In genomic region chr5:139557079-139557478, GRCm38 (mm10) we compare ENCODE assay signal across 32 mouse cellular contexts. TPM values are rescaled to one million over a fixed set of nuclear protein-coding genes. Genes with fewer than 3 reads are reported as not detected.
DNase-seq lines count a peak whose midpoint lies in the region; ATAC-seq lines count a peak whose summit lies in the region.
"Had no signal": no experiment of that assay in that cellular context is flagged by ENCODE, and none has a peak within 500 bp of the region (broad histone marks: within the 10 kb centered on the region; RNA-seq: fewer than 3 reads in every experiment).

No protein-coding gene starts in this region.

- peaks cover 10% of the 10 kb centered on the region for H3K4me1 ChIP-seq in intestine, embryonic 14.5 days (replicated peaks; ENCODE audit: control insufficient read depth, insufficient read depth, low read length)
- H3K4me1 ChIP-seq in intestine, embryonic 15.5 days (replicated peaks): peaks cover 18% of the 10 kb centered on the region
- peaks cover 23% of the 10 kb centered on the region for H3K4me1 ChIP-seq in midbrain, embryonic 11.5 days (ENCODE audit: control insufficient read depth, insufficient read depth, low read length)
- peaks cover 71% of the 10 kb centered on the region for H3K4me1 ChIP-seq in midbrain, embryonic 13.5 days (replicated peaks)
- H3K4me1 ChIP-seq in embryonic facial prominence, embryonic 13.5 days: peaks cover 12% of the 10 kb centered on the region
- H3K4me1 ChIP-seq in limb, embryonic 11.5 days (ENCODE audit: control insufficient read depth, insufficient read depth, low read length): peaks cover 16% of the 10 kb centered on the region

- no peak overlapping the region for H3K4me3 ChIP-seq in intestine, embryonic 14.5 days (ENCODE audit: low read depth, low read length)
- no peak overlapping the region for H3K4me3 ChIP-seq in intestine, embryonic 15.5 days (replicated peaks)
- H3K4me3 ChIP-seq in midbrain, embryonic 11.5 days (ENCODE audit: low read depth, low read length): no peak overlapping the region
- no peak overlapping the region for H3K4me3 ChIP-seq in midbrain, embryonic 13.5 days (replicated peaks)
- H3K4me3 ChIP-seq in embryonic facial prominence, embryonic 13.5 days: 0 out of 2 replicates have a peak overlapping the region, but pooled peaks have one; percentile 4
- no peak overlapping the region for H3K4me3 ChIP-seq in limb, embryonic 11.5 days (ENCODE audit: low read depth, low read length)
- H3K4me3 ChIP-seq: embryonic facial prominence, embryonic 12.5 days; erythroblast, embryonic 14.5 days; heart, adult 2 months; limb, embryonic 13.5 days; liver, embryonic 12.5 days had no signal

- no peak overlapping the region for H3K9ac ChIP-seq in intestine, embryonic 14.5 days (ENCODE audit: low read length)
- no peak overlapping the region for H3K9ac ChIP-seq in intestine, embryonic 15.5 days
- H3K9ac ChIP-seq in midbrain, embryonic 11.5 days (ENCODE audit: low read length): no peak overlapping the region
- H3K9ac ChIP-seq in midbrain, embryonic 13.5 days (replicated peaks): no peak overlapping the region
- H3K9ac ChIP-seq in embryonic facial prominence, embryonic 13.5 days: no peak overlapping the region
- H3K9ac ChIP-seq in limb, embryonic 11.5 days (ENCODE audit: low read length): no peak overlapping the region
- H3K9ac ChIP-seq: embryonic facial prominence, embryonic 12.5 days; forebrain, embryonic 12.5 days; heart, embryonic 13.5 days; limb, embryonic 13.5 days; liver, embryonic 12.5 days had no signal

- no peak for ATAC-seq in intestine, embryonic 14.5 days (replicated peaks; ENCODE audit: low FRiP score, low TSS enrichment, low read depth)
- no peak for ATAC-seq in intestine, embryonic 15.5 days
- ATAC-seq in midbrain, embryonic 11.5 days (ENCODE audit: low FRiP score): no peak
- no peak for ATAC-seq in midbrain, embryonic 13.5 days
- ATAC-seq in embryonic facial prominence, embryonic 13.5 days (ENCODE audit: insufficient number of reproducible peaks, insufficient read depth, low FRiP score, low TSS enrichment, low read depth): no peak
- no peak for ATAC-seq in limb, embryonic 11.5 days (ENCODE audit: insufficient number of reproducible peaks, low FRiP score, low TSS enrichment, low read depth)
- ATAC-seq: liver, embryonic 12.5 days; Patski had no signal

- peaks cover 98% of the 10 kb centered on the region for H3K27me3 ChIP-seq in intestine, embryonic 14.5 days (replicated peaks; ENCODE audit: control insufficient read depth, insufficient read depth, low read length)
- H3K27me3 ChIP-seq in intestine, embryonic 15.5 days (replicated peaks): peaks cover 88% of the 10 kb centered on the region
- H3K27me3 ChIP-seq in midbrain, embryonic 11.5 days (ENCODE audit: control insufficient read depth, insufficient read depth, low read length): peaks cover 73% of the 10 kb centered on the region
- H3K27me3 ChIP-seq in midbrain, embryonic 13.5 days: peaks cover 89% of the 10 kb centered on the region
- peaks cover 100% of the 10 kb centered on the region for H3K27me3 ChIP-seq in embryonic facial prominence, embryonic 13.5 days
- H3K27me3 ChIP-seq in limb, embryonic 11.5 days (ENCODE audit: control insufficient read depth, insufficient read depth, low read length): peaks cover 93% of the 10 kb centered on the region

- no peaks in the 10 kb centered on the region for H3K36me3 ChIP-seq in intestine, embryonic 14.5 days (ENCODE audit: control insufficient read depth, insufficient read depth, low read length)
- H3K36me3 ChIP-seq in intestine, embryonic 15.5 days: no peaks in the 10 kb centered on the region
- H3K36me3 ChIP-seq in midbrain, embryonic 11.5 days (ENCODE audit: control insufficient read depth, insufficient read depth, low read length): no peaks in the 10 kb centered on the region
- no peaks in the 10 kb centered on the region for H3K36me3 ChIP-seq in midbrain, embryonic 13.5 days
- H3K36me3 ChIP-seq in embryonic facial prominence, embryonic 13.5 days: no peaks in the 10 kb centered on the region
- no peaks in the 10 kb centered on the region for H3K36me3 ChIP-seq in limb, embryonic 11.5 days (ENCODE audit: control insufficient read depth, insufficient read depth, low read length)
- H3K36me3 ChIP-seq: embryonic facial prominence, embryonic 12.5 days; forebrain, embryonic 12.5 days; G1E; heart, embryonic 13.5 days; limb, embryonic 13.5 days; liver, embryonic 12.5 days had no signal

- peak; percentile 60 for DNase-seq in intestine, embryonic 14.5 days (ENCODE audit: low spot score)
- DNase-seq in midbrain, embryonic 11.5 days (ENCODE audit: low spot score, missing footprints): peak; percentile 93
- DNase-seq in limb, embryonic 11.5 days (ENCODE audit: low spot score): peak; percentile 40
- no peak for DNase-seq in gastrocnemius, postnatal 25 days
- DNase-seq: adrenal gland, postnatal 36 days; B cell, adult 2 months; gastrocnemius, postnatal 36 days; heart, adult 2 months; heart, postnatal 14 days; kidney, adult 2 months; lung, adult 18-20 months; lung, postnatal 14 days; right cerebral cortex, adult 18-20 months; right cerebral cortex, postnatal 4 days; thymus, postnatal 14 days had no signal

- H3K9me3 ChIP-seq in intestine, embryonic 14.5 days (ENCODE audit: control insufficient read depth, low read length): no peaks in the 10 kb centered on the region
- no peaks in the 10 kb centered on the region for H3K9me3 ChIP-seq in intestine, embryonic 15.5 days
- no peaks in the 10 kb centered on the region for H3K9me3 ChIP-seq in midbrain, embryonic 11.5 days (ENCODE audit: control insufficient read depth, low read length)
- no peaks in the 10 kb centered on the region for H3K9me3 ChIP-seq in midbrain, embryonic 13.5 days
- H3K9me3 ChIP-seq in embryonic facial prominence, embryonic 13.5 days: no peaks in the 10 kb centered on the region
- H3K9me3 ChIP-seq in limb, embryonic 11.5 days (ENCODE audit: control insufficient read depth, low read length): no peaks in the 10 kb centered on the region
- H3K9me3 ChIP-seq: embryonic facial prominence, embryonic 12.5 days; forebrain, embryonic 12.5 days; G1E; heart, embryonic 13.5 days; limb, embryonic 13.5 days; liver, embryonic 12.5 days had no signal

- no peak overlapping the region for H3K27ac ChIP-seq in intestine, embryonic 14.5 days (ENCODE audit: low read depth)
- H3K27ac ChIP-seq in intestine, embryonic 15.5 days: no peak overlapping the region
- H3K27ac ChIP-seq in midbrain, embryonic 11.5 days (ENCODE audit: low read depth, low read length): no peak overlapping the region
- no peak overlapping the region for H3K27ac ChIP-seq in midbrain, embryonic 13.5 days
- no peak overlapping the region for H3K27ac ChIP-seq in embryonic facial prominence, embryonic 13.5 days
- H3K27ac ChIP-seq in limb, embryonic 11.5 days (replicated peaks; ENCODE audit: low read depth, low read length): no peak overlapping the region
- H3K27ac ChIP-seq: embryonic facial prominence, embryonic 12.5 days; heart, adult 2 months; heart, embryonic 13.5 days; limb, embryonic 13.5 days; liver, embryonic 12.5 days had no signal

- 7% methylated on average over 10 of the region's 10 CpGs for WGBS in intestine, embryonic 14.5 days
- 5% methylated on average over 10 of the region's 10 CpGs for WGBS in intestine, embryonic 15.5 days
- WGBS in midbrain, embryonic 11.5 days: 2% methylated on average over 10 of the region's 10 CpGs
- 4% methylated on average over 10 of the region's 10 CpGs for WGBS in midbrain, embryonic 13.5 days
- 2% methylated on average over 10 of the region's 10 CpGs for WGBS in embryonic facial prominence, embryonic 13.5 days
- 3% methylated on average over 10 of the region's 10 CpGs for WGBS in limb, embryonic 11.5 days

- no peak overlapping the region for H3K4me2 ChIP-seq in intestine, embryonic 14.5 days (ENCODE audit: low read length)
- no peak overlapping the region for H3K4me2 ChIP-seq in intestine, embryonic 15.5 days (replicated peaks)
- no peak overlapping the region for H3K4me2 ChIP-seq in midbrain, embryonic 11.5 days
- no peak overlapping the region for H3K4me2 ChIP-seq in midbrain, embryonic 13.5 days (replicated peaks)
- no peak overlapping the region for H3K4me2 ChIP-seq in embryonic facial prominence, embryonic 13.5 days
- H3K4me2 ChIP-seq in limb, embryonic 11.5 days (ENCODE audit: low read depth, severe bottlenecking): no peak overlapping the region
- H3K4me2 ChIP-seq: embryonic facial prominence, embryonic 12.5 days; heart, embryonic 13.5 days; limb, embryonic 13.5 days; liver, embryonic 12.5 days had no signal

RNA-seq across cellular contexts. Expression of gene Uncx, which starts 13.8 kb away (rescaled TPM):
- polyA plus RNA-seq in intestine, embryonic 14.5 days (2014; fragmentation: Nextera tagmentation; extraction: Ambion mirVana): not detected in 2 replicates
- polyA plus RNA-seq in intestine, embryonic 15.5 days (2015; fragmentation: Nextera tagmentation; extraction: Ambion mirVana): 0.23 TPM in 1 of 2 replicates, not detected in the other
- 41.8 and 46.4 TPM in 2 replicates for polyA plus RNA-seq in midbrain, embryonic 11.5 days (2014; fragmentation: Nextera tagmentation; extraction: Ambion mirVana)
- polyA plus RNA-seq in midbrain, embryonic 13.5 days (2015; fragmentation: Nextera tagmentation; extraction: Ambion mirVana): 48.5 and 58.7 TPM in 2 replicates
- 2.3 and 4.4 TPM in 2 replicates for polyA plus RNA-seq in embryonic facial prominence, embryonic 13.5 days (2015; fragmentation: Nextera tagmentation; extraction: Ambion mirVana)
- 0.08 and 0.21 TPM in 2 replicates for polyA plus RNA-seq in limb, embryonic 11.5 days (2014; fragmentation: Nextera tagmentation; extraction: Ambion mirVana)
- total RNA-seq in gastrocnemius, postnatal 25 days (2021): not detected
- total RNA-seq: adrenal gland, adult 18-20 months; adrenal gland, postnatal 36 days; CH12.LX; common myeloid progenitor, adult 5-6 weeks; G1E; gastrocnemius, postnatal 36 days; heart, adult 2 months; heart, postnatal 14 days; megakaryocyte progenitor cell, adult 5-6 weeks; monocyte, adult 5-6 weeks had no signal
- polyA plus RNA-seq: erythroblast, embryonic 14.5 days; G1E; heart, adult 2 months; heart, embryonic 13.5 days; liver, embryonic 12.5 days; Patski; stomach, embryonic 14.5 days had no signal
